Mouse (Mus musculus) liver, adult 2 months (tissue): Measurements from ENCODE around the gene Alyref.

ENCODE experiments used
- CTCF ChIP-seq: fragments of 200-500 bp; IDR thresholded peaks from 2 replicates; pipeline ENCODE4 v1.5.1; 2011; ENCODE audit warnings: low read depth, low read length, control low read depth
- POLR2A ChIP-seq: fragments of 200-500 bp; IDR thresholded peaks from 2 replicates; pipeline ENCODE4 v1.6.1; 2011; ENCODE audit warnings: low read length, control low read depth; ENCODE audit not compliant: insufficient read depth; ENCODE audit errors: extremely low read depth

DNA sequence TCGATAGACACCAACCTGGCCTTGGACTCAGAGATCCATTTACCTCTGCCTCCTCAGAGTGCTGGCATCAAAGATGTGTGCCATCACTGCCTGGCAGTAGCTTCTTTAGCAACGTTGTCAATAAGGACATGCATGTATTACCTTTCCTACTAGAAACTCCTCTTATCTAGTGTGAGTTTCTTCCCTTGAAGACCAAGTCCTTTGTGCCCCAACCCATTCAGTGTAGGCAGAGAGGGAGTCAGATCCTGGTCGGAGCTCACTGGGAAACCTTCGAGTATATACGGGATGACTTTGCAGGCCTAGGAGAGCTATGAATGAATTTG is 23.9 kb downstream of the Alyref start:
- TF ChIP-seq CTCF (no peak), POLR2A (no peak)
